Mouse (Mus musculus) neural tube, embryonic 11.5 days (tissue): ENCODE measurements at regions not wholly inside any gene's neighbourhood (a gene's known extent, or its start where the extent isn't known, plus 50 kb on each side); places are given as distances from the start of the nearest gene placed in this dataset.

Source experiments
- ATAC-seq: fragments of 200-750 bp; cut with Nextera tagmentation; 2 replicates; pipeline ENCODE4 v1.8.0; 2017; ENCODE audit warnings: moderate number of reproducible peaks, mild to moderate bottlenecking, moderate TSS enrichment, moderate library complexity; ENCODE audit not compliant: insufficient read depth, low FRiP score, low TSS enrichment
- DNase-seq: peaks from one replicate; pipeline ENCODE4 v3.0.0-alpha.2; 2015; ENCODE audit warnings: low spot score
- H3K27ac ChIP-seq: fragments of 300-500 bp; sonication (generic); 2 replicates; pipeline ENCODE4 v1.5.1; 2014; ENCODE audit warnings: low read depth, mild to moderate bottlenecking, low read length
- H3K27me3 ChIP-seq: fragments of 300-500 bp; sonication (generic); 2 replicates; pipeline ENCODE4 v1.6.1; 2014; ENCODE audit warnings: mild to moderate bottlenecking, low read length, mixed read lengths; ENCODE audit not compliant: control insufficient read depth, insufficient read depth
- H3K36me3 ChIP-seq: fragments of 300-500 bp; sonication (generic); 2 replicates; pipeline ENCODE4 v1.6.1; 2014; ENCODE audit warnings: mild to moderate bottlenecking, low read length, moderate library complexity, mixed read lengths; ENCODE audit not compliant: control insufficient read depth, insufficient read depth
- H3K4me1 ChIP-seq: fragments of 300-500 bp; sonication (generic); 2 replicates; pipeline ENCODE4 v1.6.1; 2014; ENCODE audit warnings: low read length, mixed read lengths; ENCODE audit not compliant: control insufficient read depth, insufficient read depth
- H3K4me2 ChIP-seq: fragments of 300-500 bp; sonication (generic); 2 replicates; pipeline ENCODE4 v1.6.1; 2014; ENCODE audit warnings: low read depth, mild to moderate bottlenecking, moderate library complexity
- H3K4me3 ChIP-seq: fragments of 300-500 bp; sonication (generic); 2 replicates; pipeline ENCODE4 v1.5.1; 2014; ENCODE audit warnings: low read depth, low read length
- H3K9ac ChIP-seq: fragments of 300-500 bp; sonication (generic); 2 replicates; pipeline ENCODE4 v1.6.1; 2014; ENCODE audit warnings: mild to moderate bottlenecking, low read length
- H3K9me3 ChIP-seq: fragments of 300-500 bp; sonication (generic); 2 replicates; pipeline ENCODE4 v1.6.1; 2016; ENCODE audit warnings: low read length; ENCODE audit not compliant: control insufficient read depth
- WGBS: fragments of 180-500 bp; shearing (Covaris S2); extraction: QIAGEN DNeasy Blood & Tissue Kit; methylation state at CpG from one replicate; pipeline ENCODE4 v1.1.7; 2014; 5-methylcytosine and 5-hydroxymethylcytosine counted together

GRCm38 (mm10) chr3:156455042-156455441 lies 106.6 kb upstream of the Negr1 start:
- no peak for ATAC-seq
- no peak for DNase-seq
- H3K36me3 ChIP-seq: no peaks in the 10 kb centered on the region

DNA sequence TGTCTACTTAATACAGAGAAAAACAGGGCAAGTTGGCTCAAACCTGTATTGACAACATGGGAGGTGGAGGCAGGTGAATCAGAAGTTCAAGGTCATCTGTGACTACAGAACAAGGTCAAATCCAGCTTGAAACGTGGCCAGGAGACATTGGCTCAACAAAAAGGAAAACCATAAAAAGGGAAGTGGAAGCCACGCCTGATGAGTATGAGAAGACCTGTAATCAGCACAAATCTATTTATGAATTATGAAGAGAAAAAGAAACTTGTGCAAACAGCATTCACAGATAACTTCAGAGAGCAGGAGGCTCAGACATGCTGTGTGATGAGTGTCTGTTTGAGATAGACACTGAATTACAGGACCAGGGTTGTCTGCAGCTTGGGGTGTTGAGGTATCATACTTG lies 98.3 kb upstream of the Negr1 start:
- H3K27me3 ChIP-seq: no peaks in the 10 kb centered on the region
- ATAC-seq: no peak
- 83% methylated on average over 2 of the region's 2 CpGs for WGBS
- DNase-seq: no peak
- H3K4me3 ChIP-seq: no peak overlapping the region
- no peak overlapping the region for H3K27ac ChIP-seq
- H3K9me3 ChIP-seq: no peaks in the 10 kb centered on the region
- no peak overlapping the region for H3K9ac ChIP-seq
- H3K4me2 ChIP-seq: no peak overlapping the region
- H3K4me1 ChIP-seq: no peaks in the 10 kb centered on the region
- H3K36me3 ChIP-seq: no peaks in the 10 kb centered on the region

More at GRCm38 (mm10) chr3:156455042-156455441, 106.6 kb upstream of the Negr1 start:
- Histone ChIP-seq H3K9me3 (no peaks in the 10 kb centered on the region), H3K9ac (no peak overlapping the region), H3K27ac (no peak overlapping the region), H3K27me3 (no peaks in the 10 kb centered on the region), H3K4me2 (no peak overlapping the region), H3K4me3 (no peak overlapping the region), H3K4me1 (no peaks in the 10 kb centered on the region)
- WGBS: 58% methylated on average over 4 of the region's 4 CpGs

DNA sequence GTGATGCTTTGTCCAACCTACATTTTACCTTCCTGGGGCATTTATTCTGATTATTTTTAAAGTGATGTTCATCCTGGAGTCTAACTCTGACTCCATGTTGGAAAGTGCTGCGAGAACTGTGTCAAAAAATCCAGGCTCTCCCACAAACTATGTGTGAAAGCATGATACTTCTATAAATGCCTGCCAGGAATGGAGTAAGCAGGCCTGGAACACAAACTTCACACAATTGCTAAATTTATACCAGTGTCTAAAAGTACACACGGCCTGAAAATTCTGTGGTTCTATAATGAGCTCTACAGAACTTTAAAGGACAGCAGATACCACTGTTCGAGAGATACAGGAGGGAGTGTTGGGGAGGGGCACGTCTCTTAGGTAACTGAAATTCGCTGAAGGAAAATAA lies 96.0 kb upstream of the Negr1 start:
- H3K4me2 ChIP-seq: no peak overlapping the region
- no peaks in the 10 kb centered on the region for H3K36me3 ChIP-seq
- H3K4me3 ChIP-seq: no peak overlapping the region
- no peak overlapping the region for H3K27ac ChIP-seq
- H3K4me1 ChIP-seq: no peaks in the 10 kb centered on the region
- DNase-seq (no peak), ATAC-seq (no peak)
- H3K27me3 ChIP-seq: no peaks in the 10 kb centered on the region
- WGBS: 84% methylated on average over 5 of the region's 5 CpGs
- no peak overlapping the region for H3K9ac ChIP-seq
- no peaks in the 10 kb centered on the region for H3K9me3 ChIP-seq

GRCm38 (mm10) chr3:156472665-156473064 lies 88.9 kb upstream of the Negr1 start:
- Histone ChIP-seq H3K4me3 (no peak overlapping the region), H3K9ac (no peak overlapping the region), H3K36me3 (no peaks in the 10 kb centered on the region), H3K4me2 (no peak overlapping the region), H3K9me3 (no peaks in the 10 kb centered on the region), H3K27me3 (no peaks in the 10 kb centered on the region), H3K27ac (no peak overlapping the region), H3K4me1 (no peaks in the 10 kb centered on the region)
- DNase-seq (no peak), ATAC-seq (no peak)
- WGBS: 90% methylated on average over 4 of the region's 4 CpGs
